Mouse (Mus musculus) neural tube, embryonic 11.5 days (tissue): Measurements from ENCODE around the gene Zdhhc21. TPM values are rescaled to one million over a fixed set of nuclear protein-coding genes. Genes with fewer than 3 reads are reported as not detected.

Source experiments
- ATAC-seq: fragments of 200-750 bp; cut with Nextera tagmentation; 2 replicates; pipeline ENCODE4 v1.8.0; 2017; ENCODE audit warnings: moderate number of reproducible peaks, mild to moderate bottlenecking, moderate TSS enrichment, moderate library complexity; ENCODE audit not compliant: insufficient read depth, low FRiP score, low TSS enrichment
- DNase-seq: peaks from one replicate; pipeline ENCODE4 v3.0.0-alpha.2; 2015; ENCODE audit warnings: low spot score
- H3K27ac ChIP-seq: fragments of 300-500 bp; sonication (generic); 2 replicates; pipeline ENCODE4 v1.5.1; 2014; ENCODE audit warnings: low read depth, mild to moderate bottlenecking, low read length
- H3K27me3 ChIP-seq: fragments of 300-500 bp; sonication (generic); 2 replicates; pipeline ENCODE4 v1.6.1; 2014; ENCODE audit warnings: mild to moderate bottlenecking, low read length, mixed read lengths; ENCODE audit not compliant: control insufficient read depth, insufficient read depth
- H3K36me3 ChIP-seq: fragments of 300-500 bp; sonication (generic); 2 replicates; pipeline ENCODE4 v1.6.1; 2014; ENCODE audit warnings: mild to moderate bottlenecking, low read length, moderate library complexity, mixed read lengths; ENCODE audit not compliant: control insufficient read depth, insufficient read depth
- H3K4me1 ChIP-seq: fragments of 300-500 bp; sonication (generic); 2 replicates; pipeline ENCODE4 v1.6.1; 2014; ENCODE audit warnings: low read length, mixed read lengths; ENCODE audit not compliant: control insufficient read depth, insufficient read depth
- H3K4me2 ChIP-seq: fragments of 300-500 bp; sonication (generic); 2 replicates; pipeline ENCODE4 v1.6.1; 2014; ENCODE audit warnings: low read depth, mild to moderate bottlenecking, moderate library complexity
- H3K4me3 ChIP-seq: fragments of 300-500 bp; sonication (generic); 2 replicates; pipeline ENCODE4 v1.5.1; 2014; ENCODE audit warnings: low read depth, low read length
- H3K9ac ChIP-seq: fragments of 300-500 bp; sonication (generic); 2 replicates; pipeline ENCODE4 v1.6.1; 2014; ENCODE audit warnings: mild to moderate bottlenecking, low read length
- H3K9me3 ChIP-seq: fragments of 300-500 bp; sonication (generic); 2 replicates; pipeline ENCODE4 v1.6.1; 2016; ENCODE audit warnings: low read length; ENCODE audit not compliant: control insufficient read depth
- WGBS: fragments of 180-500 bp; shearing (Covaris S2); extraction: QIAGEN DNeasy Blood & Tissue Kit; methylation state at CpG from one replicate; pipeline ENCODE4 v1.1.7; 2014; 5-methylcytosine and 5-hydroxymethylcytosine counted together
- polyA plus RNA-seq: library from polyadenylated mRNA; unstranded; fragments of >200 nt; fragmentation: Nextera tagmentation; extraction: Ambion mirVana; gene quantifications from 2 replicates; pipeline ENCODE4 v1.2.1, GENCODE M21; 2014

Zdhhc21 gene
- polyA plus RNA-seq, 1 experiment from 2014 or later, result 14.1 TPM

- DNase-seq (no peak), ATAC-seq (no peak)
- Histone ChIP-seq H3K9me3 (no peaks in the 10 kb centered on the region), H3K4me1 (no peaks in the 10 kb centered on the region), H3K4me3 (no peak overlapping the region), H3K27me3 (no peaks in the 10 kb centered on the region), H3K36me3 (no peaks in the 10 kb centered on the region), H3K9ac (no peak overlapping the region), H3K4me2 (no peak overlapping the region), H3K27ac (no peak overlapping the region)
- 75% methylated on average over 8 of the region's 8 CpGs for WGBS
Measured at GRCm38 (mm10) chr4:82816351-82816750, 43.4 kb downstream of the Zdhhc21 start.

- Histone ChIP-seq H3K4me1 (no peaks in the 10 kb centered on the region), H3K4me3 (no peak overlapping the region), H3K27me3 (no peaks in the 10 kb centered on the region), H3K9ac (no peak overlapping the region), H3K36me3 (no peaks in the 10 kb centered on the region), H3K4me2 (no peak overlapping the region), H3K27ac (no peak overlapping the region), H3K9me3 (no peaks in the 10 kb centered on the region)
- DNase-seq (peak; percentile 46), ATAC-seq (no peak)
- WGBS, result 64% methylated on average over 4 of the region's 4 CpGs
Measured at GRCm38 (mm10) chr4:82815296-82815695, 44.5 kb downstream of the Zdhhc21 start.

- ATAC-seq, result no peak
- Histone ChIP-seq H3K4me3 (no peak overlapping the region), H3K9me3 (no peaks in the 10 kb centered on the region), H3K4me1 (no peaks in the 10 kb centered on the region), H3K27ac (no peak overlapping the region), H3K4me2 (no peak overlapping the region), H3K36me3 (no peaks in the 10 kb centered on the region), H3K9ac (no peak overlapping the region), H3K27me3 (no peaks in the 10 kb centered on the region)
- peak; percentile 14 for DNase-seq
- 74% methylated on average over 6 of the region's 6 CpGs for WGBS
Measured at GRCm38 (mm10) chr4:82813356-82813755, 46.4 kb downstream of the Zdhhc21 start.

GRCm38 (mm10) chr4:82807811-82808210 is 51.9 kb downstream of the Zdhhc21 start:
- Histone ChIP-seq H3K4me1 (no peaks in the 10 kb centered on the region), H3K27ac (no peak overlapping the region), H3K27me3 (no peaks in the 10 kb centered on the region), H3K9me3 (no peaks in the 10 kb centered on the region), H3K36me3 (no peaks in the 10 kb centered on the region), H3K9ac (no peak overlapping the region), H3K4me2 (no peak overlapping the region), H3K4me3 (no peak overlapping the region)
- ATAC-seq (no peak), DNase-seq (no peak)
- 90% methylated on average over 10 of the region's 10 CpGs for WGBS

GRCm38 (mm10) chr4:82806176-82806757 is 53.5 kb downstream of the Zdhhc21 start:
- Histone ChIP-seq H3K9ac (no peak overlapping the region), H3K36me3 (no peaks in the 10 kb centered on the region), H3K9me3 (no peaks in the 10 kb centered on the region), H3K4me1 (no peaks in the 10 kb centered on the region), H3K27me3 (no peaks in the 10 kb centered on the region), H3K4me2 (no peak overlapping the region), H3K27ac (no peak overlapping the region), H3K4me3 (no peak overlapping the region)
- ATAC-seq, result no peak
- DNase-seq, result peak; percentile 12
- WGBS, result 73% methylated on average over 10 of the region's 10 CpGs

GRCm38 (mm10) chr4:82804019-82804418 is 55.7 kb downstream of the Zdhhc21 start:
- WGBS, result 51% methylated on average over 2 of the region's 2 CpGs
- ATAC-seq, result no peak
- Histone ChIP-seq H3K4me2 (no peak overlapping the region), H3K9me3 (no peaks in the 10 kb centered on the region), H3K27me3 (no peaks in the 10 kb centered on the region), H3K36me3 (no peaks in the 10 kb centered on the region), H3K27ac (no peak overlapping the region), H3K4me3 (no peak overlapping the region), H3K4me1 (no peaks in the 10 kb centered on the region), H3K9ac (no peak overlapping the region)
- DNase-seq, result no peak

- Histone ChIP-seq H3K4me2 (no peak overlapping the region), H3K9me3 (no peaks in the 10 kb centered on the region), H3K9ac (no peak overlapping the region), H3K27ac (no peak overlapping the region), H3K27me3 (no peaks in the 10 kb centered on the region), H3K4me3 (no peak overlapping the region), H3K36me3 (no peaks in the 10 kb centered on the region), H3K4me1 (no peaks in the 10 kb centered on the region)
- no peak for DNase-seq
- ATAC-seq, result no peak
- 89% methylated on average over 6 of the region's 6 CpGs for WGBS
Measured at GRCm38 (mm10) chr4:82793608-82794007, 66.2 kb downstream of the Zdhhc21 start.

- no peak overlapping the region for H3K4me3 ChIP-seq
- H3K9me3 ChIP-seq, result no peaks in the 10 kb centered on the region
- no peak overlapping the region for H3K9ac ChIP-seq
- H3K36me3 ChIP-seq, result no peaks in the 10 kb centered on the region
- H3K4me2 ChIP-seq, result no peak overlapping the region
- DNase-seq, result no peak
- no peaks in the 10 kb centered on the region for H3K4me1 ChIP-seq
- H3K27ac ChIP-seq, result no peak overlapping the region
- WGBS, result 72% methylated on average over 5 of the region's 5 CpGs
- ATAC-seq, result no peak
- no peaks in the 10 kb centered on the region for H3K27me3 ChIP-seq
Measured at GRCm38 (mm10) chr4:82792906-82793580, 66.7 kb downstream of the Zdhhc21 start.
